17 mouse cellular contexts compared by ENCODE assay signal in the genomic region with DNA sequence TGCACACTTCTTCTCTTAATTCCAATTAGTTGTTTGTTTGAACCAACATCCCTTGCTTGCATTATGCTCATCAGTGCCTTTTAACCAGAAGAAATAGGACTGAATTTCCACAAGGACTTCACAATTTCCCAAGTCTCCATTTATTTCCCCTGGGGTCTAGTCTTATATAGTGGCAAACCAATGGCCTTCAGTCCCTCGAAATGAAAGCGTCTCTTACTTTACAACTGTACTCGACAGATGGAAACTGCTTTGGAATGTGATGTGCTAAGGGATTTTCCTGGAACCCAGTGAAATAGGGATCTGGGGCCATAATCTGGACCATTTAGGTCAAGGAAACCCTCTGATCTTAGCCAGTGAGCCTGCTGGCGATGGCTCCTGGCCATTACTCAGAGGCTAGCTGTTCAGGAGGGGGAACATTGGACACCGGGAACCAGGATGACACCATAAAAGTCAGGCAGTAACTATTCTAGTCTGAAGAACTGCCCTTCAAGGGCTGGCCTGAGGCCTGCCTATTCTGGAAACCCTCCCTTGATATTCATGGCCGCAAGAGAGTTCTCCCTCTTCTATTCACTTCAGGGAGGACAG. TPM values are rescaled to one million over a fixed set of nuclear protein-coding genes. Genes with fewer than 3 reads are reported as not detected.
DNase-seq lines count a peak whose midpoint lies in the region; ATAC-seq and TF ChIP-seq lines count a peak whose summit lies in the region.
"Had no signal": no experiment of that assay in that cellular context is flagged by ENCODE, and none has a peak within 500 bp of the region (broad histone marks: within the 10 kb centered on the region; RNA-seq: fewer than 3 reads in every experiment).

No protein-coding gene starts in this region.

- 63% methylated on average over 6 of the region's 6 CpGs for WGBS in midbrain, embryonic 12.5 days
- WGBS in midbrain, postnatal 0 days, result 62% methylated on average over 6 of the region's 6 CpGs
- WGBS in forebrain, embryonic 14.5 days, result 38% methylated on average over 6 of the region's 6 CpGs
- WGBS in hindbrain, embryonic 14.5 days, result 52% methylated on average over 6 of the region's 6 CpGs
- 36% methylated on average over 6 of the region's 6 CpGs for WGBS in neural tube, embryonic 15.5 days
- 42% methylated on average over 6 of the region's 6 CpGs for WGBS in cerebellum, adult 2 months

- no peak for DNase-seq in midbrain, postnatal 0 days (ENCODE audit: low spot score)
- DNase-seq in forebrain, embryonic 14.5 days (ENCODE audit: low spot score), result no peak
- DNase-seq in hindbrain, embryonic 14.5 days (ENCODE audit: low spot score), result peak; percentile 40
- DNase-seq in thymus, postnatal 14 days, result no peak
- DNase-seq in Muller cell, postnatal 12 days (ENCODE audit: inconsistent ontology term), result no peak
- DNase-seq in cerebellum, adult 2 months, result no peak
- DNase-seq: heart, postnatal 36 days; kidney, adult 8-10 months; liver, postnatal 0 days; thymus, postnatal 36 days had no signal

- peaks cover 11% of the 10 kb centered on the region; the same call in 1 of the 2 replicates for H3K4me1 ChIP-seq in midbrain, embryonic 12.5 days
- H3K4me1 ChIP-seq in midbrain, postnatal 0 days (ENCODE audit: insufficient read depth, low read length), result no peaks in the 10 kb centered on the region
- no peaks in the 10 kb centered on the region for H3K4me1 ChIP-seq in forebrain, embryonic 14.5 days (ENCODE audit: control insufficient read depth, insufficient read depth, low read length)
- peaks cover 14% of the 10 kb centered on the region; the same call in 1 of the 2 replicates for H3K4me1 ChIP-seq in hindbrain, embryonic 14.5 days (replicated peaks; ENCODE audit: control insufficient read depth, insufficient read depth, low read length)
- H3K4me1 ChIP-seq in neural tube, embryonic 15.5 days, result peaks cover 4% of the 10 kb centered on the region; the same call in 1 of the 2 replicates
- H3K4me1 ChIP-seq in cerebellum, adult 2 months (ENCODE audit: control insufficient read depth, insufficient read depth, low read length), result no peaks in the 10 kb centered on the region
- H3K4me1 ChIP-seq: embryonic facial prominence, embryonic 15.5 days; limb, embryonic 13.5 days; stomach, embryonic 15.5 days had no signal

- H3K27me3 ChIP-seq in midbrain, embryonic 12.5 days, result peaks cover 9% of the 10 kb centered on the region; the same call in 1 of the 2 replicates
- no peaks in the 10 kb centered on the region for H3K27me3 ChIP-seq in midbrain, postnatal 0 days (ENCODE audit: insufficient read depth, low read length)
- no peaks in the 10 kb centered on the region for H3K27me3 ChIP-seq in forebrain, embryonic 14.5 days (replicated peaks; ENCODE audit: control insufficient read depth, insufficient read depth, low read length)
- H3K27me3 ChIP-seq in hindbrain, embryonic 14.5 days (ENCODE audit: control insufficient read depth, insufficient read depth, low read length), result no peaks in the 10 kb centered on the region
- no peaks in the 10 kb centered on the region for H3K27me3 ChIP-seq in neural tube, embryonic 15.5 days (replicated peaks)
- no peaks in the 10 kb centered on the region for H3K27me3 ChIP-seq in cerebellum, adult 2 months (ENCODE audit: control insufficient read depth, insufficient read depth, low read length)
- H3K27me3 ChIP-seq: embryonic facial prominence, embryonic 15.5 days; limb, embryonic 13.5 days; stomach, embryonic 15.5 days had no signal

- TF ChIP-seq POLR2A in cerebellum, adult 2 months (IDR thresholded peaks at IDR 0.05; ENCODE audit: borderline replicate concordance, insufficient read depth, low read length), result no peak

- no peaks in the 10 kb centered on the region for H3K36me3 ChIP-seq in midbrain, embryonic 12.5 days
- no peaks in the 10 kb centered on the region for H3K36me3 ChIP-seq in midbrain, postnatal 0 days (ENCODE audit: insufficient read depth, low read length)
- H3K36me3 ChIP-seq in forebrain, embryonic 14.5 days (ENCODE audit: control insufficient read depth, insufficient read depth, low read length), result no peaks in the 10 kb centered on the region
- H3K36me3 ChIP-seq in hindbrain, embryonic 14.5 days (replicated peaks; ENCODE audit: control insufficient read depth, insufficient read depth), result no peaks in the 10 kb centered on the region
- H3K36me3 ChIP-seq in neural tube, embryonic 15.5 days, result no peaks in the 10 kb centered on the region
- H3K36me3 ChIP-seq: embryonic facial prominence, embryonic 15.5 days; limb, embryonic 13.5 days; stomach, embryonic 15.5 days had no signal

- H3K9ac ChIP-seq in midbrain, embryonic 12.5 days (replicated peaks), result no peak overlapping the region
- no peak overlapping the region for H3K9ac ChIP-seq in midbrain, postnatal 0 days (replicated peaks; ENCODE audit: low read length, poor library complexity, severe bottlenecking)
- H3K9ac ChIP-seq in forebrain, embryonic 14.5 days (ENCODE audit: low read length), result no peak overlapping the region
- no peak overlapping the region for H3K9ac ChIP-seq in hindbrain, embryonic 14.5 days
- H3K9ac ChIP-seq in neural tube, embryonic 15.5 days (replicated peaks), result no peak overlapping the region
- H3K9ac ChIP-seq: embryonic facial prominence, embryonic 15.5 days; limb, embryonic 13.5 days; liver, postnatal 0 days; stomach, embryonic 15.5 days had no signal

- peak overlapping the region; percentile 66 for H3K27ac ChIP-seq in midbrain, embryonic 12.5 days (replicated peaks)
- H3K27ac ChIP-seq in midbrain, postnatal 0 days (ENCODE audit: low read depth, low read length), result no peak overlapping the region
- H3K27ac ChIP-seq in forebrain, embryonic 14.5 days (ENCODE audit: low read depth, low read length), result peak overlapping the region; percentile 52; the same call in 1 of the 2 replicates
- peak overlapping the region; percentile 81 for H3K27ac ChIP-seq in hindbrain, embryonic 14.5 days
- H3K27ac ChIP-seq in neural tube, embryonic 15.5 days (replicated peaks), result peak overlapping the region; percentile 76
- no peak overlapping the region for H3K27ac ChIP-seq in cerebellum, adult 2 months (ENCODE audit: insufficient read depth, low read length)
- H3K27ac ChIP-seq: embryonic facial prominence, embryonic 15.5 days; limb, embryonic 13.5 days; stomach, embryonic 15.5 days had no signal

- no peak overlapping the region for H3K4me3 ChIP-seq in midbrain, embryonic 12.5 days
- no peak overlapping the region for H3K4me3 ChIP-seq in midbrain, postnatal 0 days (ENCODE audit: low read depth, low read length)
- H3K4me3 ChIP-seq in forebrain, embryonic 14.5 days (ENCODE audit: low read depth, low read length), result no peak overlapping the region
- H3K4me3 ChIP-seq in hindbrain, embryonic 14.5 days (replicated peaks; ENCODE audit: low read length), result no peak overlapping the region
- H3K4me3 ChIP-seq in neural tube, embryonic 15.5 days (replicated peaks), result no peak overlapping the region
- no peak overlapping the region for H3K4me3 ChIP-seq in cerebellum, adult 2 months (replicated peaks; ENCODE audit: insufficient read depth, low read depth, low read length)
- H3K4me3 ChIP-seq: embryonic facial prominence, embryonic 15.5 days; limb, embryonic 13.5 days; stomach, embryonic 15.5 days had no signal

- TF ChIP-seq CTCF in midbrain, postnatal 0 days (IDR thresholded peaks at IDR 0.05), result no peak
- TF ChIP-seq CTCF in cerebellum, adult 2 months (IDR thresholded peaks at IDR 0.05; ENCODE audit: borderline replicate concordance, insufficient read depth, low read depth, low read length), result no peak

- peak; percentile 65 for ATAC-seq in midbrain, embryonic 12.5 days (ENCODE audit: low FRiP score, low read depth)
- no peak for ATAC-seq in midbrain, postnatal 0 days (ENCODE audit: low FRiP score)
- ATAC-seq in forebrain, embryonic 14.5 days, result no peak; the same call in 1 of the 2 replicates
- ATAC-seq in hindbrain, embryonic 14.5 days (ENCODE audit: low FRiP score), result peak; percentile 44
- peak; percentile 54; the same call in 1 of the 2 replicates for ATAC-seq in neural tube, embryonic 15.5 days (ENCODE audit: low FRiP score)
- ATAC-seq: activated CD4-positive, CD25-positive, alpha-beta regulatory T cell, adult 4 months; liver, postnatal 0 days had no signal

- H3K9me3 ChIP-seq in midbrain, embryonic 12.5 days, result no peaks in the 10 kb centered on the region
- H3K9me3 ChIP-seq in midbrain, postnatal 0 days (ENCODE audit: low read length), result no peaks in the 10 kb centered on the region
- H3K9me3 ChIP-seq in forebrain, embryonic 14.5 days (replicated peaks; ENCODE audit: control insufficient read depth, low read length), result no peaks in the 10 kb centered on the region
- H3K9me3 ChIP-seq in hindbrain, embryonic 14.5 days (ENCODE audit: control insufficient read depth, low read length), result no peaks in the 10 kb centered on the region
- no peaks in the 10 kb centered on the region for H3K9me3 ChIP-seq in neural tube, embryonic 15.5 days (replicated peaks)
- H3K9me3 ChIP-seq: embryonic facial prominence, embryonic 15.5 days; limb, embryonic 13.5 days; stomach, embryonic 15.5 days had no signal

- no peak overlapping the region for H3K4me2 ChIP-seq in midbrain, embryonic 12.5 days (replicated peaks)
- no peak overlapping the region for H3K4me2 ChIP-seq in midbrain, postnatal 0 days (ENCODE audit: low read depth, low read length, poor library complexity, severe bottlenecking)
- H3K4me2 ChIP-seq in forebrain, embryonic 14.5 days (ENCODE audit: low read length), result no peak overlapping the region
- H3K4me2 ChIP-seq in hindbrain, embryonic 14.5 days (replicated peaks), result no peak overlapping the region
- H3K4me2 ChIP-seq in neural tube, embryonic 15.5 days, result no peak overlapping the region
- H3K4me2 ChIP-seq: embryonic facial prominence, embryonic 15.5 days; heart, embryonic 11.5 days; limb, embryonic 13.5 days; stomach, embryonic 15.5 days had no signal

RNA-seq across cellular contexts. Expression of gene Atp1b4, which starts 2.3 kb away (rescaled TPM):
- not detected in 2 replicates for polyA plus RNA-seq in midbrain, embryonic 12.5 days (2016; fragmentation: Nextera tagmentation; extraction: Ambion mirVana)
- total RNA-seq in midbrain, postnatal 0 days (2014; rRNA removed), result not detected in 2 replicates
- polyA plus RNA-seq in midbrain, postnatal 0 days (2015; fragmentation: Nextera tagmentation; extraction: Ambion mirVana), result not detected in 2 replicates
- polyA plus RNA-seq in forebrain, embryonic 14.5 days (2014; fragmentation: Nextera tagmentation; extraction: Ambion mirVana), result not detected in 2 replicates
- not detected in 2 replicates for polyA plus RNA-seq in hindbrain, embryonic 14.5 days (2014; fragmentation: Nextera tagmentation; extraction: Ambion mirVana)
- polyA plus RNA-seq in neural tube, embryonic 15.5 days (2015; fragmentation: Nextera tagmentation; extraction: Ambion mirVana), result 0.84 and 2.0 TPM in 2 replicates
- not detected in 2 replicates for polyA plus RNA-seq in cerebellum, adult 2 months (2012; rRNA removed)
- total RNA-seq: heart, postnatal 36 days had no signal
- polyA plus RNA-seq: activated CD4-positive, CD25-positive, alpha-beta regulatory T cell, adult 4 months; heart, embryonic 11.5 days had no signal

Comparison
In these comparisons a context has a peak if more than half of its experiments do, and no peak if none do; other contexts are left out.
1. ATAC-seq: peak in midbrain, embryonic 12.5 days (single experiment), hindbrain, embryonic 14.5 days (single experiment) and neural tube, embryonic 15.5 days (single experiment); none in midbrain, postnatal 0 days (single experiment) and forebrain, embryonic 14.5 days (single experiment).
2. H3K27ac ChIP-seq: peak in midbrain, embryonic 12.5 days (single experiment), forebrain, embryonic 14.5 days (single experiment), hindbrain, embryonic 14.5 days (single experiment) and neural tube, embryonic 15.5 days (single experiment); none in midbrain, postnatal 0 days (single experiment) and cerebellum, adult 2 months (single experiment).